Mouse (Mus musculus): ENCODE measurements around the gene Gpr65. TPM values are rescaled to one million over a fixed set of nuclear protein-coding genes. Genes with fewer than 3 reads are reported as not detected.

The Gpr65 gene
- total and polyA plus RNA-seq, 3 experiments, result 31.9 to 80.5 (median 80.3) TPM

DNA sequence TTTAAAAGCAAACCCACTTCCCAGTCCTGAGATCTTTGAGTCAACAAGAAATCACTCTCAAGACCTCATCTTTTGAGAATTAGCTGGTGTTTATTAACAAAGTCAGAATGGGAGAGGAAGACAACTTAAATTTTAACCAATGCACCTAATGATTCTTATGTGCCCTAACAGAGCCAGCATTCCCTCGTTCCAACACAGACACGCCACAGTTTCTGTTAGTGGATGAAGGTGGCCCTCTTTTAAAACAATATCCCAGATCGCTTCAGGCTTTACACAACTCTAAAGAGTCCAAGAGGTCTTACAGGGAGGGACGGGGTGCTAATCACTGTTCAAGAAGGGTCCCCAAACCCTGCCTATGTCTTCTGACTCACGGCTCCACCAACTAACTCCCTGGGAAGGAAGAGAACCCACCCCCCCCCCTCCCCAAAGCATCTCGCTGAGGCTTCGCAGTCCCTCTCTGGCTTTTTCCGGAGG is 10.0 kb upstream of the Gpr65 start:
- Histone ChIP-seq H3K4me1 (ENCODE audit: control insufficient read depth in 1 of 2, insufficient read depth in 2 of 2) (peaks cover 10 to 36% of the 10 kb centered on the region in 2 experiments), H3K27ac (ENCODE audit: insufficient read depth, low read depth) (peak overlapping the region; percentile 73; the same call in 1 of the 2 replicates), H3K9me3 (replicated peaks; ENCODE audit: low read length) (no peaks in the 10 kb centered on the region), H3K36me3 (replicated peaks in 1 of 2; ENCODE audit: control insufficient read depth in 1 of 2, insufficient read depth in 1 of 2, low read length in 1 of 2) (peaks cover 0 to 2% of the 10 kb centered on the region in 2 experiments), H3K9ac (ENCODE audit: insufficient read depth, low read depth) (peak overlapping the region; percentile 94), H3K4me2 (ENCODE audit: insufficient read depth, low read depth, poor library complexity, severe bottlenecking) (peak overlapping the region; percentile 80), H3K4me3 (replicated peaks in 1 of 3; ENCODE audit: low read depth in 2 of 3, low read length in 2 of 3, poor library complexity in 1 of 3) (peak overlapping the region; percentile 73 to 99 (median 88)), H3K79me2 (replicated peaks; ENCODE audit: control insufficient read depth, extremely low read depth, insufficient read depth, poor library complexity, severe bottlenecking) (0 out of 2 replicates have a peak, but pooled peaks cover 2% of the 10 kb centered on the region), H3K27me3 (replicated peaks) (no peaks in the 10 kb centered on the region)
- no peak for DNase-seq (ENCODE audit: extremely low read depth)
- no peak for TF ChIP-seq TCF12 (IDR thresholded peaks at IDR 0.05; ENCODE audit: low read depth, low read length)
- no peak for TF ChIP-seq ZMIZ1 (IDR thresholded peaks at IDR 0.05; ENCODE audit: low read depth, low read length)
- TF ChIP-seq GABPA (IDR thresholded peaks at IDR 0.05; ENCODE audit: insufficient replicate concordance, low read depth, low read length), result no peak
- in situ Hi-C loops (cut with MboI; ENCODE audit: low pct_ligation_motif_present, low pct_unique_long_range_greater_than_20kb, low sequenced_read_pairs) (no loop called here), dilution Hi-C loops (cut with MboI; ENCODE audit: extremely low pct_ligation_motif_present, extremely low pct_unique_long_range_greater_than_20kb, low sequenced_read_pairs) (no loop called here)

DNA sequence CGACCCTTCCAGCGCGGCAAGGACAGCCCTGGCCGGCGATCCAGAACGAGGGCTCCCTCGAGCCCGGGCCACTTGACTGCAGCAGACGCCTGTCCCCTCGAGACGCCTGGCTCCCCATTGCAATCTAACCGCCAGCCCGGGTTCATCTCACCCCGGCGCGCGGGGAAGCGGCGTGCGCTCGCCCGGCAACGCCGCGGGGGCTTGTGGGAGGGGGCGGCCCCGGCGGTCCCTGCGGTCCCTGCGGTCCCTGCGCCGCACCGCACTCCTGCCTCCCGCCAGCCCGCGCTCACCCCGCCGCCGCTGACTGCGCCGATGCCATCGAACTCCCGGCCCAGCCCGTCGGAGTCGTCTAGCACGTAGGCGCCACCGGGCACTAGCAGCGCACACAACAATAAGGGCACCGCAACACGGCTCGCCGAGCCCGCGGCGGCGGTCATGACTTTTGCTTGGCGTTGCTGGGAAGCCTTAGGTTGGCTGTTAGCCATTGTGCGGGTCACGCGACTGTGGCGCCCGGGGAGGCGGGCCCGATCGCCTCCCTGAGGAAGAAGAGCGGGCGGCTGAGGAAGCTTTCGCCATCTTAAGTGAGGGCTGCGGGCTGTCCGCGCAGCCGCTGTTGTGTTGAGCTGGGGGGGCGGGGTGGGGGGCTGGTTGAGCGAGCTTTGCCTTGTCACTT is 9.5 kb upstream of the Gpr65 start, which contains the start of gene Galc:
Galc (minus strand) TSS at position 615 of the 673 bp plus-strand sequence.
- H3K4me3 ChIP-seq (replicated peaks in 1 of 3; ENCODE audit: low read depth in 2 of 3, low read length in 2 of 3, poor library complexity in 1 of 3), result peak within 1 kb of the TSS; percentile 78 to 99 (median 88)
- in situ Hi-C loops (cut with MboI; ENCODE audit: low pct_ligation_motif_present, low pct_unique_long_range_greater_than_20kb, low sequenced_read_pairs), result no loop called here
- H3K9ac ChIP-seq (ENCODE audit: insufficient read depth, low read depth), result peak within 1 kb of the TSS; percentile 94
- H3K4me2 ChIP-seq (ENCODE audit: insufficient read depth, low read depth, poor library complexity, severe bottlenecking), result peak within 1 kb of the TSS; percentile 80
- peak; percentile 85 for DNase-seq (ENCODE audit: extremely low read depth)
- dilution Hi-C loops (cut with MboI; ENCODE audit: extremely low pct_ligation_motif_present, extremely low pct_unique_long_range_greater_than_20kb, low sequenced_read_pairs), result no loop called here
- peak within 1 kb of the TSS; percentile 73 for H3K27ac ChIP-seq (ENCODE audit: insufficient read depth, low read depth)
- H3K4me1 ChIP-seq (ENCODE audit: control insufficient read depth in 1 of 2, insufficient read depth in 2 of 2), result peaks cover 10 to 36% of the 10 kb centered on the region in 2 experiments
- 0 out of 2 replicates have a peak, but pooled peaks cover 2% of the 10 kb centered on the region for H3K79me2 ChIP-seq (replicated peaks; ENCODE audit: control insufficient read depth, extremely low read depth, insufficient read depth, poor library complexity, severe bottlenecking)
- no peaks in the 10 kb centered on the region for H3K27me3 ChIP-seq (replicated peaks)
- H3K36me3 ChIP-seq (replicated peaks in 1 of 2; ENCODE audit: control insufficient read depth in 1 of 2, insufficient read depth in 1 of 2, low read length in 1 of 2), result no peaks in the 10 kb centered on the region
- no peaks in the 10 kb centered on the region for H3K9me3 ChIP-seq (replicated peaks; ENCODE audit: low read length)
- TF ChIP-seq MAZ (IDR thresholded peaks at IDR 0.05; ENCODE audit: low read depth, low read length) (peak; percentile 79; the same call in 1 of the 2 replicates), MXI1 (IDR thresholded peaks at IDR 0.05; ENCODE audit: low read depth, low read length) (peak; percentile 30), GABPA (IDR thresholded peaks at IDR 0.05; ENCODE audit: insufficient replicate concordance, low read depth, low read length) (no peak), POLR2AphosphoS2 (IDR thresholded peaks at IDR 0.05; ENCODE audit: low read depth, low read length) (no peak), ELF1 (IDR thresholded peaks at IDR 0.05; ENCODE audit: low read depth, low read length) (peak; percentile 36; the same call in 1 of the 2 replicates), JUN (IDR thresholded peaks at IDR 0.05; ENCODE audit: insufficient read depth, low read depth, low read length) (no peak), UBTF (IDR thresholded peaks at IDR 0.05; ENCODE audit: low read depth, low read length) (0 out of 2 replicates have a peak, but pooled peaks have one; percentile 25), CHD1 (IDR thresholded peaks at IDR 0.05; ENCODE audit: low read depth, low read length) (peak; percentile 10; the same call in 1 of the 2 replicates), RAD21 (IDR thresholded peaks at IDR 0.05; ENCODE audit: low read depth, low read length) (no peak), ZKSCAN1 (IDR thresholded peaks at IDR 0.05; ENCODE audit: borderline replicate concordance, low read depth, low read length) (no peak), ZMIZ1 (IDR thresholded peaks at IDR 0.05; ENCODE audit: low read depth, low read length) (peak; percentile 43; the same call in 1 of the 2 replicates), KAT2A (IDR thresholded peaks at IDR 0.05; ENCODE audit: insufficient replicate concordance, low read length) (0 out of 2 replicates have a peak, but pooled peaks have one; percentile 35), MEF2A (IDR thresholded peaks at IDR 0.05; ENCODE audit: borderline replicate concordance, low read depth, low read length) (no peak; the same call in 1 of the 2 replicates), NELFE (IDR thresholded peaks at IDR 0.05; ENCODE audit: low read depth, low read length) (0 out of 2 replicates have a peak, but pooled peaks have one; percentile 31), MAX (IDR thresholded peaks at IDR 0.05; ENCODE audit: low read length) (no peak), SMC3 (IDR thresholded peaks at IDR 0.05; ENCODE audit: low read depth, low read length) (no peak), TCF12 (IDR thresholded peaks at IDR 0.05; ENCODE audit: low read depth, low read length) (peak; percentile 57; the same call in 1 of the 2 replicates), SIN3A (IDR thresholded peaks at IDR 0.05; ENCODE audit: low read length) (peak; percentile 52; the same call in 1 of the 2 replicates), E2F4 (IDR thresholded peaks at IDR 0.05; ENCODE audit: insufficient replicate concordance, low read depth, low read length) (no peak), USF2 (conservative IDR thresholded peaks at IDR 0.05; ENCODE audit: low read depth, low read length) (no peak), NRF1 (IDR thresholded peaks at IDR 0.05; ENCODE audit: low read depth, low read length) (peak; percentile 80), USF1 (IDR thresholded peaks at IDR 0.05; ENCODE audit: low read depth, low read length) (peak; percentile 13; the same call in 1 of the 2 replicates), MYC (IDR thresholded peaks at IDR 0.05; ENCODE audit: low read depth, low read length) (no peak), POLR2A (IDR thresholded peaks at IDR 0.05; ENCODE audit: low read depth, low read length) (peak; percentile 75), EP300 (IDR thresholded peaks at IDR 0.05; ENCODE audit: low read length) (no peak), CHD2 (IDR thresholded peaks at IDR 0.05; ENCODE audit: low read length) (peak; percentile 70), JUND (conservative IDR thresholded peaks at IDR 0.05; ENCODE audit: low read depth, low read length) (no peak), TBP (conservative IDR thresholded peaks at IDR 0.05; ENCODE audit: low read depth, low read length) (no peak), HCFC1 (IDR thresholded peaks at IDR 0.05; ENCODE audit: low read depth, low read length) (peak; percentile 83), BHLHE40 (IDR thresholded peaks at IDR 0.05; ENCODE audit: low read depth, low read length) (peak; percentile 96)

Measured in CH12.LX (cell line).